Mouse (Mus musculus) adrenal gland, adult 8-10 months (tissue): Measurements from ENCODE around the gene Rab6b. TPM values are rescaled to one million over a fixed set of nuclear protein-coding genes. Genes with fewer than 3 reads are reported as not detected.
"Not testable (repeated sequence)": the region's sequence is repeated elsewhere in the genome, so short reads cannot be mapped to it uniquely, and the experiment has no call there.

ENCODE experiments used
- DNase-seq: peaks from one replicate; pipeline ENCODE4 v3.0.0; 2022
- total RNA-seq, 4 experiments: library from RNA; stranded (reverse); gene quantifications; 2 replicates each; pipeline ENCODE4 v1.2.4; 2022

Gene Rab6b
- total RNA-seq, 4 experiments from 2014 or later = 1.9 to 5.2 (median 3.2) TPM

DNA sequence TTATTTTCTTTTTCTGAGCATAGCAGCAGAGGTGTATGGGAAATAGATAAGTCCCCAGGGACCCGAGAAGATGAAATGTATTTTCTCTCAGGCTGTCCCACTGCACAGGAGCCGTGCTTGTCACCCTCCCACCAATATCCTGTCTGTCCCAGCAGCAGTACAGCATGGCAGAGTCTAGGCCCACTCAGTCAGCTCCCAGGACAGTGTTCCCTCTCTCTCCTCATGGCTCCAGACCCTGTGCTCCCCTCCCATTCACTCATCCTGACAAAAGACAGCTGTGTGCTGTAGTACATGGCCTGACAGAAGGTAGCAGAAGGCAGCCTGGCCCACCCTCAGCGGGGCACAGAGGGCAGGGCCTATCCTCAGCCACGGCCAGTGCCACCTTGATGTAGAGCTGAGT, 32.3 kb downstream of the Rab6b start:
- DNase-seq = no peak

DNA sequence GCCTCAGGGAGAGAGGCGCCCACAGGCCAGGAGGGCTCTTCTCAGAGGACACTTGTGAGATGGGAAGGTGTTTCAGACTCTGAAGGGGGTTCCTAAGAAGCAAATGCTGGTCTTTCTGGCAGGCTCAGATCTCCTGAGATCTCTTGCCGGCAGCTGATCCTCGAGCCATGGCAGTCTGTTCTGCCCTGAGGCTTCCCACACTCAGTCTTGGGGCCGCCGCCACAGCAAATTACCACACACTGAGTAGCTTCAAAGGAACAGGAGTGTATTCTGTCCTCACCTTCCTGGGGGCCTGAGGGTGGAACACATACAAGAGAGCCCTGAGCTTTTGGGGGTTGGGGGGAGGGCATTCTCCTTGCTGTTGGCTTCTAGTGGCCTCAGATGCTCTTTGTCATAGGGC, 33.8 kb downstream of the Rab6b start:
- DNase-seq = no peak

DNA sequence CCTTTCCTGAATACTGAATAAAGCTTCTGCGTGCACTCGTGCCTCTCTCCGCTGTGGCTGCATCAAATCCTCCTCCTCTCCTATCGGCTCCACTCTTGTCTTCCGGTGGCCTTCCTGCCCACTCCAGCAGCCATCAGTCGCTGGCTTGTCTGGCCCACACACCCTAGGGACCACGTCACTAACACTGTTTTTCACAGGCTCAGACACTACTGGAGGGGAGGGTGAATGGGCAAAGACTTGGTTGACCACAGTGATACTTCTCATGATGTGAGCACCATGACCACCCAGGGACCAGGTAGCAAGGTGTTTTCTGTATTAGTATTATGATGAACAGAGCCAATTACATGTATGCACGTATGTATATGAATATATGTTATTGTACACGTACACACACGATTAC, 34.7 kb downstream of the Rab6b start:
- no peak for DNase-seq

DNA sequence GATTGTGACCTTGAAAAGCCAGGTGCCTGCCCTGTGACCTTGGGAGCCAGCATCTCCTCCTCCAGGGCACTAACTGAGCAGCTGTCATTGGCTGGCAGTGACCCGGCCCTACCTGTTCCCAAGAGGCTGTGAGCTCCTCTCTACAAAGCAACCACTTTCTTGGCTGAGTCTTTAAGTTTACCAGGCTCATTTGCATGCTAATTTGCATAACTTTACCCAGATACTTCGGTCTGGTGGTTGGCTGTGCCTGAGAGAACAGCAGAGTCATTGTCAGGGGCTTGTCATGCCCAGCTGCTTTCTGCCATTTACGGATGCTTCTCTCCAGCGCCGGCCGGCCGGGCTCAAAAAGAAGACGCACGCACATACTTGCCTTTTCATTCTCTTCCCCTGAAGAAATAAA, 35.1 kb downstream of the Rab6b start:
- DNase-seq = no peak

DNA sequence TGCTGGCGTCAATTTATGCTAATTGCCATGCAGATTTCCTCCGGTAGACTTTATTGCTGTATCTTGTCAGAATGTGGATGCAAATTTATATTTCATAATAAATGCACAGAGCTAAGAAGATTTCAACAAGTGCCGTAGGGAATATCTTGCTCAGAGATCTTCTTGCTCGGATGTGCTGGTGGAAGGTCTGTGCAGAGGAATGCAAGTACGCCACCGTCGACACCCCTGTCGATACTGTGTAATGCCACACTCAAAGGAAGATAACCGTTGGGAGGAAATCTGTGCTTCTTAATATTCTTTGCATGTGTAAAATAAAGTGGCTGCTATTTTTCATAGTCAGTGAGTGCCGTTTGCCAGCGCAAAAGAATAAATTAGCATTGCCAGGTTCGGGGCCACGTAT, 35.5 kb downstream of the Rab6b start:
- DNase-seq = no peak

DNA sequence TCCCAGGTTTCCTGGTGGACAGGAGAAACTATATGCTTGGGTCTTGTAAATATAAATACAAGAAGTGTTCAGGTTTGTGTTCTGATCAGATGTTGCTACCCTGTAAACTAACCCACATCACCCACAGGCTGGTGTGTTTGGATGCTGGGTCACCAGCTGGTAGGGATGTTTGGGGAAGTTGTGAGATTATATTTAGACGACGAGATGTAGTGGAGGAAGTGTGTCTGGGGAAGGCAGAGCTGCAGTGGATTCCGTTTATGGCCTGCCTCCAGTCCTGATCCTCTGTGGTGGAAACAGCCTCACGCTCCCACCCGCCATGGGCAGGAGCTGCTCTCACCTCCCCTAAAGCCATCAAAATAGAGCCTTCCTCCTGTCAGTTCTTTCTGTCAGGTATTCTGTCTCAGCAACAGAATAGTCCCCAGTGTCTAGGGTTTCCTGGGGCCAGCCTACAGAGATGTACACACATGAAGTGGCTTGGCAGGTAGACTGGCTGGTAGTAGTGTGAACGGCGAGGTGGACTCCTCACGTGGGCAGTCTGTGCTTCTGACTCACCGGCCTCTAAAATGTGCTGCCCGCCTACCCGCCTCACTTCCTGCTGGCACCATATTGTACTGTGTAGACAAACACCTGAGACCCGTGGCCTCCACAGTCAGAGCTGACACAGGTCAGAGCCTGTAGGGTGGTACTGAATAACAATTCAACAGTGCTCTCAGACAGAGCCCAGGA, 37.6 kb downstream of the Rab6b start:
- DNase-seq = no peak

DNA sequence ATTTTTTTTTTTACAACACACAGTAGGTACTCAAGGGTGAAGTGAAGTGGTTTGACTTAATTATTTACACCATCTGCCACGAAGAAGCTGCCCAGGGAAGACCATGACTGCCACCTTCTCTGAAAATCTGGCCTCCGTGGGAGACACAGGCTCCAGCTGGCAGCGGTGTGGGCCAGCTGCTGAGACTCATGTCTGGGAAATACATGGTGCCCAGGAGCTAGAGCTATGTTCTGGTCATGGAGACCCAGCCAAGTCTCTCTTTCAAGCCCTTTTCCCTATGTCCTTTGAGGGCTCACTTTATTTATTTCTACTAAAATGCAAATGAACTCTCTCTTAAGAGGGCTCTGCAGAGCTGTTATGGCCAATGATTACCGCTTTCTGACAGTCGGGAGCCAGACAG, 41.7 kb downstream of the Rab6b start:
- DNase-seq = no peak

DNA sequence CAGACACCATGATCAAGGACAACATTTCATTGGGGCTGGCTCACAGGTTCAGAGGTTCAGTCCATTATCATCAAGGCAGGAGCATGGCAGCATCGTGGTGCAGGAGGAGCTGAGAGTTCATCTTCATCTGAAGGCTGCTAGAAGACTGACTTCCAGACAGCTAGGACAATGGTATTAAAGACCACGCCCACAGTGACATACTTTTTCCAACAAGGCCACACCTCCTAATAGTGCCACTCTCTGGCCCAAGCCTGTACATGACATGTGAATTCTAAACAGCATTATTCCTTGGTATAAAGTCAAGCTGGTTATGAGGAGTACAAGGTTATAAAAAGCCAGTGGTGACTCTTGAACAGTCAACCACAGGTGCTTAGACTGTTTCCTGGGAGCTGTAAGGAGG, 43.0 kb downstream of the Rab6b start:
- DNase-seq = no peak

DNA sequence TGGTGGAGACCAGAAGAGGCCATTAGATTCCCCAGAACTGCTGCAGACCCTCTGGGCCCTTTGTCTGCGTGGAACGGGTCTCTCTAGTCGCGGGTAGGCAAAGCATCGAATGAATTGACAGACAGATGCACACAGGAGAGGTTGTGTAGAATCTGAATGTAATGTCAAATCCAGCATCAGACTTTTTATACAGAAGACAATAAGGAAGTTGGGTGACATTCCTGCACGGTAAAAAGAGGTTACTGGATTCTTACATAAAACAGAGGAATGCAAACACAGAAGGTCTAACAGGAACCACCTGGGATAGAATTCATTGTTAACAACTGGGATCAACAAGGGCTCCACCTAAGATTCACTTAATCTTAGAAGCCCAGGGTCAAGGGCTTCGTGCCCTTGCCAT, 43.6 kb downstream of the Rab6b start:
- DNase-seq = not testable (repeated sequence)

DNA sequence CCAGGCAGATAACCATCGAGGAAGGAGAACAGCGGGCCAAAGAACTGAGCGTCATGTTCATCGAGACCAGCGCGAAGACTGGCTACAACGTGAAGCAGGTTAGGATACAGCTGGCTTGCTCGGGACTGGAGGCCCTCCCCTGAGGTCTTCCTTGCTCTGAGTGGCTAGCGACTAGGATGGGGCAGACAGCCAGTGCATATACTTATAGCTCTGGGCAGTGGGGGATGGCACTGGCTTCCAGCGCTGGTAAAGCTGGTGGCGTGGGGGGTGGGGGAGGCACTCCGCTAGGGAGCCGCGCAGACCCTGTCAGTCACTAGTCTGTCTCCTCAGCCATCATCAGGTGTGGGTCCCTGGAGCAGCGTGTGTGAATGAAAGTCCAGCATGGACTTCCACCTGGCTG, 52.2 kb downstream of the Rab6b start:
- DNase-seq = no peak

DNA sequence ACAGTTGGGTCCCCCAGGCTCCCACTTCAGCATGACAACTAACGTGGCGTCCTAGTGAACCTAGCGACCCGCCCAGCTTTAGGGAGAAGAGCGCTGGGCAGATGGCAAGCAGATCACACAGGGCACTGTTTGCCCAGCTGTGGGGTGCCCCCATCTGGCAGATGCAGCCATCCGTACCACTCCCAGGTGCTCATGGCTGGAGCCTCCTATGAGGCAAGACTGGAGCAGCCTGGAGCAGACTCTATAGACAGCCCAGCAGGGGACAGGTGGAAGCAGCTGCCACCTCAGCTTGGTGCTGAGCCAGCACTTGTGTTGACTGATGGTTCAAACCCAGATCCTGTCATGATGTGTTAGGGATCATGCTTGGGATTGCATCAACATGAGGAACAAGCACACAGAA, 56.5 kb downstream of the Rab6b start:
- DNase-seq = no peak

DNA sequence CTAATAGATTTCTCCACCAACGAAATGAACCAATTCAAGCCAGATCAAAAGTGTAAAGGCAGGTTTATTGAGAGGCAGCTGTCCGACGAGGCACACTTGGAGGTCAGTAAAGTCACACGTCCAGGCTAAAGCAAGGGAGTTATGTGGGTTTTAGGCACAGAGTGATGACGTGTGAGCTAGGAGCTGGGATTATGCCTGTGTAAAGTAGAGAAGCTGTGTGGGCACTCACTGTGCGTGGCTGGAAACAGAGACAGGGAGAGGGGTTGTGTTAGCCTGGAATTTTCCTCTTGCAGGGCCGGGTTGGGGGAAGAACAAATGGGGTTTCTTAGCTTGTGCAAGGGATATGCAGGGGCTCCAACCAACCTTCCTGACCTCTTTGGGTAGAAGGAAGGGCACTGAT, 57.2 kb downstream of the Rab6b start:
- no peak for DNase-seq

DNA sequence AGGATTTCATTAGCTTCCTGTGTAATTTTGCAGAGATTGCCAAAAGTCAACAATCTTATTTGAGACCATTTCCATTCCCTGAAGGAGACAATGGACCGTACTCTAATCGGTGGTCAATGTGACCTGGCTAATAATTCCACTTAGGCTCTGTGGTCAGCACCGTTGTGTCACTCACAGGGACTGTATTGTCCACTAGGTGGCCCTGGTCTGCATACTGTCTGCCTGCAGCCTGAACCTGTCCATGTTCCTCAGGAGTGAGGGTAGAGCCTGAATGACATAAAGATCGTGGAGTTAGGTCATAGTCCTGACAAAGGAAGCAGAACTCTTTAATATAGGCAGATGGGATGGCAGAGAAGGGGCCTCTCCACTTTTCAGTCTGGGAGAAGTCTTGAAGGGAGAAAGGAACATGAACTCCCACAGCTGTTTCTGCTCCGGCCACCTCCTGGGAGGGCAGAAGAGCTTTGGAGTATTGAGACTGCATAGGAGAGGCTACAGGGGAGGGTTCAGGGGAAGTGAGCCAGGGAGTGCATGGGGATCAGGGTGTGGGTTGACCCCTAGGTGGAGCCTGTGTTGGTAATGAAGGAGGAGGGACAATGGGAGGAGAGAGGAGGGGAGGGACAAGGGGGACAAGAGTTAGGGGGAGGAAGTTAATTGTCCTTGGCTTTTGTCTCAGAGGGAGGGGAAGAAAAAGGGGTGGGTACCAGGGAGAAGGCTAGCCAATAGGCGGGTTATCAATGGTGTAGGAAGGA, 63.4 kb downstream of the Rab6b start:
- DNase-seq = peak; percentile 27

DNA sequence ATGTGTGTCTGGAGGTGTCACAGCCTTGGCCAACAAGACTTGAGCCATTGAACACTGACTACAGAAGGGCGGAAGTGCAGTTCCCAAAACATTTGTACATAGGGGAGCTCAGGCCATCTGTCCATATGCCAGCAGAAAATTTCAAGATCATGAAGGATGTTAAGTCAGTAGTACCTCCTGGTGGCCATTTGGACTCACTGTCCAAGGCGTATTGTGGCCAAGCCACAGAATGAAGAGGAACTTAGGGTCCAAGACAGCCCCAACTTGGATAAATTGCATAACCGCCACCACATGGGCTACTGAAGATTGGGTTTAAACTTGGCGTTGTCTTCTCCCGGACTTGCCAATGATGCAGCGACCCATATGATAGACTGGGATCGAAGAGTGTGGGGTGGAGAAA, 64.1 kb downstream of the Rab6b start:
- no peak for DNase-seq

DNA sequence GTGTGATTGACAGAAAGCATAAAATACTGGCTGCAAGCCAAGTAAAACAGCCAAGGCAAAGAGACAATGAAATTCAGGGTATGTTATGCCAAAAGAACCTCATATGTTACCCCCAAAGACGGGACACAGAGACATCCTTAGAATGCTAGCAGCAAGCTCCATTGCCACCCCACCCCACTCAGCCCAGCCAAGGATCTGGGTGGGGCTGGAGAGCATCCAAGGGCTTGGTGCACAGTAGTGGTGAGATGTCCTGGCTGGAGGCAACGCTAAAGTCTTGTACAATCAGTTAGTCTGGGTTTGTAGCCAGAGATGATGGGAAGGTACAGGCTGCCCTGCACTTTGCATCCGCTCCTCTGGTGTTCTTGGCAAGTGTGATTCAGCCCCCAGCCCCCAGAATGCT, 68.7 kb downstream of the Rab6b start:
- DNase-seq = no peak

DNA sequence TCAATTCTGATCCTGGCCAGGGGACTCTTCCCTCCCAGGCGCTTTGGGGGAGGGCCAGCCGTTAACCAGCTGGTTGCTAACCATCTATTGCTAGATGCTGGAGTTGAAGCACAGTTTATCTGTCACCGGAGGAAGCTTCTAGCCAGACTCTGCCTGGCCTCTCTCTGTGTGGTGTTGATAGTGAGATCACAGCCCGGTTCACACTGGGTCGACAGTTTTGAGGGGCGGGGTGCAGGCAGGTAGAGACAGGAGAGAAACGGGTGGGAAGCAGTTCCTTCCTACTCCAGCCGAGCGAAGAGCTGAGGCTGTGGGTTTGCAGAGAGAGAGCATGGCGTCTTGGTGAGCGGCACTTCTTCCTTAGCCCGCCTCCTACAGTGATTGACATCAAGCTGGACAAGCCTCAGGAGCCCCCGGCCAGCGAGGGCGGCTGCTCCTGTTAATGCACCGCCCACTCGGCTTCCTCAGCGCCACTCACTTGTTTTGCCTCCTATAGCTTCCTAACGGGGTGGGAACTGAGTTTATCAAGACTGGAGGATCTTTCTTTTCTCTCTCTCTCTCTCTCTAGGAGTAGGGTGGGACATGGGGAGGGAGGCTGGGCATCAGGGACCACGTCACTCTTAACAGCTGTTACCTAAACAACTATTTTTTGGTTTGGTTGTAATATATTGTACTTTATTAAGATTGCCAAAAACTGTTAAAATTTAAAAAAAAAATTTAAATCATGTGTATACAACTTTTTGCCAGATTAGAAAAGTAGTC, 69.4 kb downstream of the Rab6b start:
- DNase-seq = peak; percentile 67

DNA sequence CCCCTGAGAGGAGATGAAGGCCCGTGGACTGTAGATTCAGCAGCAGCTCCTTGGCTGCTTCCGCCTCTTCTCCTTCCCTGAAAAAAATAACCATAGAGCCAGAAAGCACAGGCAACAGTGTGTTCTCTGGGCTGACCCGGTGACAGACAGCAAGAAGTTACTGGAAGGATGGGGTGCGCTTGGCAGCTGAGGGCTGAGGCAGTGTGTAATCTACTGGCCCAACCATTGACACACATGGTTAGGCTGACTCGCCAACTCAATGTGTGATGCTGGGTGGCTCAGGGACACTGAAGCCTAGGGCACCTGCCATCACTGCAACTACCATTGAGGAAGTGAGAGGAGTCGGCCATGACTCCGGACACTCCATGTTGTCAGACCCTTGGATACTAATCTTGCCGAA, 70.3 kb downstream of the Rab6b start:
- no peak for DNase-seq

DNA sequence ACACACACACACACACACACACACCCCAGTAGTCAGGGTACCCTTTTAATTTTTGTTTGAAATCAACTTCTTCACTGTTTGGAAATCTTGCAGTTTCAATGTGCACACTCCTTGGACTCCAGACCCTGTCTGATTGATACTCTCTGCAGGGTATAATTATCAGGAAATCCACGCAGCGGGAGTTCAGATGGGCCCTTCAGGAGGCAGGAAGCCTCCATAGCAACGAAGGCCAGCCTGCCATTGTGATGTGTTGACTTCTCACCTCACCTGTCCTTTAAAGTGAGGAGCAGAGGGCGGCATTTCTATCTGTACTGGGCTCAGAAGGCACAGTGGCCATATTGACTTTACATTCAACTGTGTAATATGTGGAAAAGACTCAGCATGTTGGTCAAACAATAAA, 73.3 kb downstream of the Rab6b start:
- DNase-seq = no peak

DNA sequence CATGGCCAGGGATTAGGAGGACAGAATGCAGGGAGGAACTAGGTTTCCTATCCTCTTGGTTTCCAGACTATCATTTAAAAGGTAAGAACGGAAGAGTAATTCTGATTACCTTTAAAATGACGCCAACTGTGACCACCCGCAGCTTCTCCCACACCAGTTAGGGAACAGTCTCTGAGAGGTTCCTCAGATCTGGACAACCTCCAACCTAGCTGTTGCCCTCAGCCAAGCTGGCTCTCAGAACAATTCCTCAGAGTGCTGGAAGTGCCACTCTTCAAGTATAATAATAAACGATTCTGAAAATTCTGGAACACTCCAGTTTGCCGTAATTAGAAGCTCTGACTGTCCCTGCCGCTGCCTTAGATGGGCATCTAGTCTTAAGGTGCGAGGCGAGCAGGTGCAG, 74.4 kb downstream of the Rab6b start:
- DNase-seq = no peak

DNA sequence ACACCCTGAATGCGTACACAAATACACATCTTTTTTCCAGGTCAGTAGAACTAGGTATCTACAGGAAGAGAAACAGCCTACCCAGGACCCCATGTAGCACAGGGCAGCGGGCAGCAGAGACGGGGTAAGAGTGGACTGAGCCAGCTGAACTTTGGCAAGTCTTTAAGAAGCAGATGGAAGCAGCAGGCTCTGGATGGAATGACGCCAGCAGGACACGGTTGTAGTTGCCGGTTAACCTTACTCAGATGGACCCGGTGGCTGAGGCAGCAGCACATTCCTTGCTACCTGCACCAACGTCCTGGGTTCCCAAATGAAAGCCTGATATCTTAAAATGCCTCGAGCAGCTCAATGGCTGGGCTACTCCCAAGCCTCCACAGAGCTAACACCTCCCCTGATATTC, 75.2 kb downstream of the Rab6b start:
- no peak for DNase-seq

DNA sequence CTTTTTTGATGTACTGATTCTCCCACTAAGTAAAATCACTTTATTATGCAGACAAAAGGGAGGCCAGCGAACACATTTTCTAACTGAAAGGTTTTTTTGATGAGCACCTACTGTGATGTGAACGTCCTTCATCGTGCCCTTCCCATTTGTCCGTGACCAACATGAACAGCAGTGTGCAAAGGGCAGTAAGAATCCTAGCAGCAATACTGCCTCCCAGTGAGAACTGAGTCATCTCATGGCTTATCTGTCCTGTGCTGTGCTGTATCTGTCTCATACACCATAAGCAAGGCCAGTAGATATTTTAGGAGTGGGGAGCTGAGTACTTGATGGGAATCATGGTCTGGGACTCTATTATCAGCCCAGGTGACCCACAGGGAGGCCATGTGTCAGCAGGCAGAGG, 76.8 kb downstream of the Rab6b start:
- DNase-seq = peak; percentile 17

DNA sequence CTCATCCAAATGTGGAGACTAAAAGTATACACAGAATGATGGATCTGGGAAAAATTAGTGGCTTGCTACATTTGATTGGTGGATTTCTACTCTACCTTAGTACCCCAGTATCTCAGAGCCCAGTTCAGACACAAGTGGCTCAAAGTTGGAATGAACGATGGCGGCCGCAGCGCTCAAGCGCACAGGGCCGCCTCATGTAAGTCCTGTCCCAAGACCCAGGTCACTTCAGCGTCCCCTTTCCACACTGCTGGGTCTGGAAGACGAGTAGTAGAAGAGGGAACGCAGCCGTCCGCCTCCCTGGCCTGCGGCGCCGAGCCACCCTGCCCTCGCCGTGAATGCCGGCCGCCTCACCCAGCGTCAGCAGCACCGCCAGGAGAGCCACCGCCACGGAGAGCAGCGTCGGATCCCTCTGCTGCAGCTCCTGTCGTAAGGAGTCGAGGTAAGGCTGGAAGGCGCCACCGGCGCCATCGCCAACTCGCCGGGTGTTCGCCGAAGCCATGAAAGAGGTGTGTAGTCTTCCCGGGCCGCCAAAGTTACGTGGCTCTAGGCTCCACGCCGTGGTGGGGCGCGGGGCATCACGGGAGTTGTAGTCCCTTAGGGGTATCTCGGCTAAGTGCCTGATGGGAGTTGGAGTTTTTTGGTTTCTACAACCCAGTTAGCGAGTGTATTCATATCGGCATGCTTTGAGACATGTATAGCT, 90.1 kb downstream of the Rab6b start, which contains the start of gene Srprb:
Srprb (minus strand) TSS at position 577 of the 700 bp plus-strand sequence.
- DNase-seq = peak; percentile 88

DNA sequence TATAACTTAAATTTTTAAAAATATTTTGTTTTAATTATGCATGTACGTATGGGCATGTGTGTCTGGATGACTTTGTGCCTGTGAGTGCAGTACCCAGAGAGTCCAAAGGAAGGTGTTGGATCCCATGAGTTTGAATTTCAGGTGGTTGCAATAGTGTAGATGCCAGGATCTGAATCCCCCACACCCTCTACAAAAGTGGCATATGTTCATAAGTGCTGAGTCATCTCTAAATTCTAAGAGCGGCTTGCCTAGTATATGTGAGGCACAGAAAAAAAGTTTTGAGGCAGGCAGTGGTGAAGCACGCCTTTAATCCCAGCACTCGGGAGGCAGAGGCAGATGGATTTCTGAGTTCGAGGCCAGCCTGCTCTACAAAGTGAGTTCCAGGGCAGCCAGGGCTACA, 94.2 kb downstream of the Rab6b start:
- no peak for DNase-seq
